Mouse (Mus musculus): ENCODE data around the gene Kcnj2. TPM values are rescaled to one million over a fixed set of nuclear protein-coding genes. Genes with fewer than 3 reads are reported as not detected.

Gene Kcnj2
- total RNA-seq, 2 experiments from 2014 or later, result 42.4 to 45.6 TPM

GRCm38 (mm10) chr11:111086933-111087332 lies 21.0 kb downstream of the Kcnj2 start:
- no peak for DNase-seq (ENCODE audit: low spot score)
- intact Hi-C loops (cut with DNase I), result no loop called here

GRCm38 (mm10) chr11:111088226-111088625 lies 22.3 kb downstream of the Kcnj2 start:
- intact Hi-C loops (cut with DNase I), result no loop called here

GRCm38 (mm10) chr11:111088812-111089211 lies 22.8 kb downstream of the Kcnj2 start:
- intact Hi-C loops (cut with DNase I), result no loop called here
- no peak for DNase-seq (ENCODE audit: low spot score)

More at GRCm38 (mm10) chr11:111088226-111088625, 22.3 kb downstream of the Kcnj2 start:
- no peak for DNase-seq (ENCODE audit: low spot score)

- intact Hi-C loops (cut with DNase I), result no loop called here
- no peak for DNase-seq (ENCODE audit: low spot score)
Observed at GRCm38 (mm10) chr11:111091117-111091516, 25.2 kb downstream of the Kcnj2 start.

- DNase-seq (ENCODE audit: low spot score), result no peak
- intact Hi-C loops (cut with DNase I), result no loop called here
Observed at GRCm38 (mm10) chr11:111092967-111093366, 27.0 kb downstream of the Kcnj2 start.

GRCm38 (mm10) chr11:111096612-111097011 lies 30.6 kb downstream of the Kcnj2 start:
- intact Hi-C loops (cut with DNase I), result no loop called here
- no peak for DNase-seq (ENCODE audit: low spot score)

- intact Hi-C loops (cut with DNase I), result no loop called here
Observed at GRCm38 (mm10) chr11:111100131-111100530, 34.2 kb downstream of the Kcnj2 start.

GRCm38 (mm10) chr11:111100651-111101050 lies 34.7 kb downstream of the Kcnj2 start:
- intact Hi-C loops (cut with DNase I), result no loop called here
- no peak for DNase-seq (ENCODE audit: low spot score)

More at GRCm38 (mm10) chr11:111100131-111100530, 34.2 kb downstream of the Kcnj2 start:
- DNase-seq (ENCODE audit: low spot score), result no peak

GRCm38 (mm10) chr11:111101620-111102176 lies 35.7 kb downstream of the Kcnj2 start:
- DNase-seq (ENCODE audit: low spot score), result no peak
- intact Hi-C loops (cut with DNase I), result no loop called here

- intact Hi-C loops (cut with DNase I), result no loop called here
- DNase-seq (ENCODE audit: low spot score), result no peak
Observed at GRCm38 (mm10) chr11:111104422-111104821, 38.5 kb downstream of the Kcnj2 start.

GRCm38 (mm10) chr11:111108130-111108529 lies 42.2 kb downstream of the Kcnj2 start:
- intact Hi-C loops (cut with DNase I), result no loop called here

GRCm38 (mm10) chr11:111121514-111121913 lies 55.5 kb downstream of the Kcnj2 start:
- intact Hi-C loops (cut with DNase I), result no loop called here
- DNase-seq (ENCODE audit: low spot score), result no peak

More at GRCm38 (mm10) chr11:111108130-111108529, 42.2 kb downstream of the Kcnj2 start:
- no peak for DNase-seq (ENCODE audit: low spot score)

- intact Hi-C loops (cut with DNase I), result no loop called here
- no peak for DNase-seq (ENCODE audit: low spot score)
Observed at GRCm38 (mm10) chr11:111123324-111123723, 57.4 kb downstream of the Kcnj2 start.

- no peak for DNase-seq (ENCODE audit: low spot score)
- intact Hi-C loops (cut with DNase I), result no loop called here
Observed at GRCm38 (mm10) chr11:111125963-111126362, 60.0 kb downstream of the Kcnj2 start.

Other genes starting within 250 kb of the Kcnj2 start
- not detected for gene Kcnj16, start 98.1 kb upstream of the Kcnj2 start, total RNA-seq (2021)

Measured in heart, postnatal 25 days (tissue).